Mouse (Mus musculus) lung, embryonic 16.5 days (tissue): Measurements from ENCODE around the gene Olfr1418. TPM values are rescaled to one million over a fixed set of nuclear protein-coding genes. Genes with fewer than 3 reads are reported as not detected.
"Not testable (repeated sequence)": the region's sequence is repeated elsewhere in the genome, so short reads cannot be mapped to it uniquely, and the experiment has no call there.

ENCODE experiments used
- ATAC-seq: fragments of 200-750 bp; cut with Nextera tagmentation; 2 replicates; pipeline ENCODE4 v1.8.0; 2017; ENCODE audit warnings: low read depth, mild to moderate bottlenecking, moderate library complexity
- H3K27ac ChIP-seq: fragments of 300-500 bp; sonication (generic); 2 replicates; pipeline ENCODE4 v1.5.1; 2014; ENCODE audit warnings: mild to moderate bottlenecking, control low read depth, low read length
- H3K27me3 ChIP-seq: fragments of 300-500 bp; sonication (generic); 2 replicates; pipeline ENCODE4 v1.6.1; 2014; ENCODE audit warnings: low read depth, low read length, mixed read lengths; ENCODE audit not compliant: control insufficient read depth, insufficient read depth
- H3K36me3 ChIP-seq: fragments of 300-500 bp; sonication (generic); 2 replicates; pipeline ENCODE4 v1.6.1; 2014; ENCODE audit warnings: low read length; ENCODE audit not compliant: control insufficient read depth, insufficient read depth
- H3K4me1 ChIP-seq: fragments of 300-500 bp; sonication (generic); replicated peaks from 2 replicates; pipeline ENCODE4 v1.6.1; 2014; ENCODE audit warnings: low read length, mixed read lengths; ENCODE audit not compliant: control insufficient read depth, insufficient read depth
- H3K4me2 ChIP-seq: fragments of 300-500 bp; sonication (generic); 2 replicates; pipeline ENCODE4 v1.6.1; 2014; ENCODE audit warnings: low read depth, low read length, control low read depth
- H3K4me3 ChIP-seq: fragments of 300-500 bp; sonication (generic); 2 replicates; pipeline ENCODE4 v1.5.1; 2014; ENCODE audit warnings: mild to moderate bottlenecking, low read length, control low read depth
- H3K9ac ChIP-seq: fragments of 300-500 bp; sonication (generic); 2 replicates; pipeline ENCODE4 v1.6.1; 2014; ENCODE audit warnings: low read length, control low read depth
- H3K9me3 ChIP-seq: fragments of 300-500 bp; sonication (generic); 2 replicates; pipeline ENCODE4 v1.6.1; 2016; ENCODE audit warnings: low read length; ENCODE audit not compliant: control insufficient read depth
- WGBS: fragments of 180-500 bp; shearing (Covaris S2); extraction: QIAGEN DNeasy Blood & Tissue Kit; methylation state at CpG from one replicate; pipeline ENCODE4 v1.1.7; 2014; 5-methylcytosine and 5-hydroxymethylcytosine counted together
- polyA plus RNA-seq: library from polyadenylated mRNA; unstranded; fragments of >200 nt; fragmentation: Nextera tagmentation; extraction: Ambion mirVana; gene quantifications from 2 replicates; pipeline ENCODE4 v1.2.1, GENCODE M21; 2015

The Olfr1418 gene
- not detected in 2 replicates for polyA plus RNA-seq

DNA sequence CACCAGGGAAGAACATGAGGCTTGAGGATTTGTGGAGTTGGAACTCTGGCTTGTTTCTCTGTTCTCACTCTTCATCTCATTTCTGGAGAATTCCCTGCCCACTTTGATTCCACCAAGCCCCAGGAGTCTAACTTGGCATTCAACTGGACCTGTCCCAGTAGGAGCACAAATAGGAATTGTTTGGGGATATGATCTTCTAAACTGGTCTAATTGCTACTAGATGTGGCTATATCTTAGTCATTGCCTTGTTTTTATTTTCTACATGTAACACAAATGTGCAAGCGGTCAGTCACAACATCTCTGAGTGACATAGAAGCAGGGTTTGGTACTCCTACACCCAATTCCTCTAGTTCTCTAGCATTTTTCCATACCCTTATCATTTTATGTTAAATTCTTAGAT lies at the start of gene Olfr1418:
Olfr1418 (minus strand) TSS at position 101 of the 400 bp plus-strand sequence.
- H3K4me2 ChIP-seq = no peak within 1 kb of the TSS
- H3K4me3 ChIP-seq = no peak within 1 kb of the TSS
- H3K27ac ChIP-seq = no peak within 1 kb of the TSS
- 83% methylated on average over 1 of the region's 1 CpGs for WGBS
- H3K4me1 ChIP-seq = no peaks in the 10 kb centered on the region
- no peaks in the 10 kb centered on the region for H3K27me3 ChIP-seq
- H3K36me3 ChIP-seq = no peaks in the 10 kb centered on the region
- no peaks in the 10 kb centered on the region for H3K9me3 ChIP-seq
- no peak for ATAC-seq
- no peak within 1 kb of the TSS for H3K9ac ChIP-seq

GRCm38 (mm10) chr19:11886265-11886664 lies 25.4 kb upstream of the Olfr1418 start, which contains the start of gene Olfr1420:
Gene Olfr1420, plus strand, starts transcription at chr19:11886565.
- no peak within 1 kb of the TSS for H3K4me2 ChIP-seq
- H3K27me3 ChIP-seq = no peaks in the 10 kb centered on the region
- H3K4me1 ChIP-seq = no peaks in the 10 kb centered on the region
- H3K9me3 ChIP-seq = no peaks in the 10 kb centered on the region
- H3K9ac ChIP-seq = no peak within 1 kb of the TSS
- no peak within 1 kb of the TSS for H3K4me3 ChIP-seq
- no peaks in the 10 kb centered on the region for H3K36me3 ChIP-seq
- no peak within 1 kb of the TSS for H3K27ac ChIP-seq
- 29% methylated on average over 1 of the region's 1 CpGs for WGBS
- ATAC-seq = no peak

DNA sequence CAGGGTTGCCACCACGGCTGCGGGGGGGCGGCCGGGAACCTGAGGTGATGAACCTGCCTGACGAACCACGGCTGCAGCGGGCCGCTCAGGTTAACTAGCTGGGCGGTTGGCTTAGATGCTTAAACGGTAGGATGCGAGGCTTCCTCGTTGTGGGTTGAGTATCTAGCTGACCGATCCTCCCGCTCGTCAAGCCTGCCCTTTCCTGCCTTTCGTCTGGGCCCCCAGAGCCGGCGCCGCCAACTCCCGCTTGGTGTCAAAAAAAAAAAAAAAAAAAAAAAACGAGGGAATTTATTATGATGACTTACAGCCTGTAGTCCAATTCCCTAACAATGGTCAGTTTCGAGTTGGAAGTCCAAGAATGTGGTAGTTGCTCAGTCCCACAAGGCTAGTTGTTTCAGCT lies 17.5 kb upstream of the Olfr1418 start:
- not testable (repeated sequence) for H3K9ac ChIP-seq, H3K36me3 ChIP-seq, H3K4me2 ChIP-seq, H3K4me3 ChIP-seq, H3K9me3 ChIP-seq, H3K27ac ChIP-seq, H3K4me1 ChIP-seq, H3K27me3 ChIP-seq, ATAC-seq
- 60% methylated on average over 17 of the region's 22 CpGs for WGBS

DNA sequence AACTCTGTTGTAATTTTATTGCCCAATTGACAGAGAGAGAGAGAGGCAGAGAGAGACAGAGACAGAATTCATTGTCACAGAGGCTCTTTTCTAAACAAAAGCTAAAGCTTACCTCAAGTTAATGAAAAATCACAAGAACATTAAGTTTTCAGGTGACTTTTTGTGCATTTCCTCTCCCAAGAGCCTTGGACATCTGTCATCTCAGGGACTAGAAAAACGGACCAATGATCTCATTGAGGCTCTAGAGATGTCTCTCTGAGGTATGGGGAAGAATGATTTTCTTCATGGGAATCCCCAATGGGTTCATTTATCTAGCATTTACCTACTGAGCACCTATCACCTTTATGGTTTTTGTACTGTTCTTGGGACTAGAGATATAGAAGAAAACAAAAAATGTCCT lies 14.1 kb upstream of the Olfr1418 start, which contains the start of gene Olfr1419:
Olfr1419 (minus strand) TSS at position 101 of the 400 bp plus-strand sequence.
- ATAC-seq = no peak
- WGBS = 32% methylated on average over 1 of the region's 1 CpGs
- H3K9ac ChIP-seq = no peak within 1 kb of the TSS

DNA sequence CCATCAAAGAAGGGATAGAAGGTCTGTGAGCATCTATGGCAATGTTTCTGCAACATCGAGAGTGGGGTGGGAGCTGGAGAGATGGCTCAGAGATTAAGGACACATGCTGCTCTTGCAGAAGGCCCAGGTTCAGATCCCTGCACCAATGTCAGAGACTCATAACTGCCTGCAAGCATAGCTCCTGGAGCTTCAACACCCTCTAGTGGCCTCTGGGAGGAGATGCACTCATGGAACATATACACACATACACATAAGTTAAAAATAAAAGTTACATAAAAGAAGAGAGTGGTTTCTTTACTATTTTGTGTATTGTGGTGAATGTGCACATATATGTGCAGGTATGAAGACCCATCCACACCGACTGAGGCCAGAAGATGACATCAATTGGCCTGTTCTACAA lies 7.0 kb upstream of the Olfr1418 start:
- Histone ChIP-seq H3K36me3 (no peaks in the 10 kb centered on the region), H3K9me3 (0 out of 2 replicates have a peak, but pooled peaks cover 2% of the 10 kb centered on the region), H3K4me3 (no peak overlapping the region), H3K9ac (no peak overlapping the region), H3K4me1 (no peaks in the 10 kb centered on the region), H3K4me2 (no peak overlapping the region), H3K27ac (no peak overlapping the region), H3K27me3 (no peaks in the 10 kb centered on the region)
- ATAC-seq = no peak
- WGBS = 72% methylated on average over 2 of the region's 2 CpGs

More for the DNA sequence above, 14.1 kb upstream of the Olfr1418 start, which contains the start of gene Olfr1419:
- no peak within 1 kb of the TSS for H3K4me3 ChIP-seq
- H3K4me1 ChIP-seq = no peaks in the 10 kb centered on the region
- no peaks in the 10 kb centered on the region for H3K9me3 ChIP-seq
- no peak within 1 kb of the TSS for H3K4me2 ChIP-seq
- H3K27me3 ChIP-seq = no peaks in the 10 kb centered on the region
- H3K36me3 ChIP-seq = no peaks in the 10 kb centered on the region
- no peak within 1 kb of the TSS for H3K27ac ChIP-seq

- 62% methylated on average over 6 of the region's 6 CpGs for WGBS
- H3K27me3 ChIP-seq = no peaks in the 10 kb centered on the region
- no peaks in the 10 kb centered on the region for H3K9me3 ChIP-seq
- H3K36me3 ChIP-seq = no peaks in the 10 kb centered on the region
- H3K27ac ChIP-seq = no peak overlapping the region
- H3K4me2 ChIP-seq = no peak overlapping the region
- ATAC-seq = no peak
- no peak overlapping the region for H3K4me3 ChIP-seq
- H3K4me1 ChIP-seq = no peaks in the 10 kb centered on the region
- H3K9ac ChIP-seq = no peak overlapping the region
Observed at GRCm38 (mm10) chr19:11856506-11856905, 4.4 kb downstream of the Olfr1418 start.

GRCm38 (mm10) chr19:11854821-11855220 lies 6.0 kb downstream of the Olfr1418 start:
- WGBS = 84% methylated on average over 2 of the region's 2 CpGs
- Histone ChIP-seq H3K4me1 (no peaks in the 10 kb centered on the region), H3K27me3 (no peaks in the 10 kb centered on the region), H3K4me3 (no peak overlapping the region), H3K27ac (no peak overlapping the region), H3K9me3 (no peaks in the 10 kb centered on the region), H3K4me2 (no peak overlapping the region), H3K36me3 (no peaks in the 10 kb centered on the region), H3K9ac (no peak overlapping the region)
- no peak for ATAC-seq

DNA sequence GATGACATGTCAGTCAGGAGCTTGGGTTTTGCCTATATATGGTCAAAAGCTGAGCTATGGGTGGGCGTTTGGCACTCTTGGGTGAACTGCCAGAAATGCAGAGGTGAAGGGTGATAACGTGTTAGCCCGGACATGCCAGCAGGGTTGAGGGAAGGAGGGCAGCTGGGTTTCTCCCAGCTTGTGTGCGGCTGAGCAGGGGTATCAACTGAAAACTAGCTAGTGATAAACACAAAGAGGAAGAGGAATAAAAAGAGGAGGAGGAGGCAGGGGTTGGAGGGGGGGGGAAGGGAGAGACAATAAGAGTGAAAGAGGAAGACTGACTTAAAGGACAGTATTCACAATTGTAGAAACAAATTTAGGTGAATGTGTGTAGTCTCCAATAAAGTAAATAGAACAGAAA lies 8.2 kb downstream of the Olfr1418 start:
- no peak overlapping the region for H3K4me3 ChIP-seq
- no peaks in the 10 kb centered on the region for H3K9me3 ChIP-seq
- no peaks in the 10 kb centered on the region for H3K4me1 ChIP-seq
- 39% methylated on average over 4 of the region's 4 CpGs for WGBS
- no peak for ATAC-seq
- no peaks in the 10 kb centered on the region for H3K27me3 ChIP-seq
- no peak overlapping the region for H3K9ac ChIP-seq
- H3K4me2 ChIP-seq = no peak overlapping the region
- H3K27ac ChIP-seq = no peak overlapping the region
- H3K36me3 ChIP-seq = no peaks in the 10 kb centered on the region

DNA sequence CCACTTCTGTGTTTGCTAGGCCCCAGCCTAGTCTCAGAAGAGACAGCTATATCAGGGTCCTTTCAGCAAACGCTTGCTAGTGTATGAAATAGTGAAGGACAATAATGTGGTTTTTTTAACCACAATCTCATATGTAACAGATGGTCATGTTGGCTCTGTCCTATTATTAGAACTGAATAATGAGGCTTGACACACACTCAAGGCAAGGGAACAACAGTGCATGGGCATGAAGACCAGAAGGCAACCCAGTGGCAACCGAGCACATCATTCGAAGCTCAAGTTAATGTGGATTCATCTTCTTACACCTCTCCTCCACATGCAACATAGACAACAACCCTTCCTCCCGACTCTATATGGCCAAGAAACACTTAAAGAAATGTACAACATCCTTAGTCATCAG lies 14.5 kb downstream of the Olfr1418 start:
- Histone ChIP-seq H3K9ac (no peak overlapping the region), H3K4me1 (no peaks in the 10 kb centered on the region), H3K27ac (no peak overlapping the region), H3K36me3 (no peaks in the 10 kb centered on the region), H3K27me3 (no peaks in the 10 kb centered on the region), H3K4me2 (no peak overlapping the region), H3K9me3 (no peaks in the 10 kb centered on the region), H3K4me3 (no peak overlapping the region)
- WGBS = 81% methylated on average over 4 of the region's 4 CpGs
- ATAC-seq = no peak

- Histone ChIP-seq H3K36me3 (no peaks in the 10 kb centered on the region), H3K27me3 (no peaks in the 10 kb centered on the region), H3K9ac (no peak within 1 kb of the TSS), H3K4me3 (no peak within 1 kb of the TSS), H3K27ac (no peak within 1 kb of the TSS), H3K4me2 (no peak within 1 kb of the TSS), H3K9me3 (no peaks in the 10 kb centered on the region), H3K4me1 (no peaks in the 10 kb centered on the region)
- WGBS = 79% methylated on average over 4 of the region's 4 CpGs
- no peak for ATAC-seq
Observed at GRCm38 (mm10) chr19:11839119-11839518, 21.7 kb downstream of the Olfr1418 start, which contains the start of gene Olfr1417. Gene Olfr1417, minus strand, starts transcription at chr19:11839219.
